Mouse (Mus musculus): ENCODE measurements around the gene Krtcap2.

- TF ChIP-seq EP300 (IDR thresholded peaks at IDR 0.05) = no peak; the same call in 1 of the 2 replicates
- no peak for TF ChIP-seq CTCF (IDR thresholded peaks at IDR 0.05)
These were observed 31.8 kb upstream of the Krtcap2 start for GRCm38 (mm10) chr3:89213803-89214530.
